Mouse (Mus musculus): ENCODE measurements around the gene Chchd1.
"Not testable (repeated sequence)": the region's sequence is repeated elsewhere in the genome, so short reads cannot be mapped to it uniquely, and the experiment has no call there.

Gene Chchd1

GRCm38 (mm10) chr14:20689009-20689408 is 13.8 kb upstream of the Chchd1 start:
- DNase-seq (ENCODE audit: low read depth) = no peak

GRCm38 (mm10) chr14:20691772-20692171 is 11.0 kb upstream of the Chchd1 start:
- DNase-seq (ENCODE audit: low read depth) = no peak

- DNase-seq (ENCODE audit: low read depth) = no peak
These were observed 9.2 kb upstream of the Chchd1 start for GRCm38 (mm10) chr14:20693589-20694101.

- DNase-seq (ENCODE audit: low read depth) = peak; percentile 53
These were observed 8.5 kb upstream of the Chchd1 start for GRCm38 (mm10) chr14:20694185-20694883.

- DNase-seq (ENCODE audit: low read depth) = peak; percentile 76
These were observed 7.7 kb upstream of the Chchd1 start, which contains the start of gene Fut11 for GRCm38 (mm10) chr14:20694884-20695760. TSS of gene Fut11 (plus strand) at chr14:20694968.

GRCm38 (mm10) chr14:20695761-20696520 is 6.9 kb upstream of the Chchd1 start:
- DNase-seq (ENCODE audit: low read depth) = no peak

GRCm38 (mm10) chr14:20696986-20697385 is 5.8 kb upstream of the Chchd1 start:
- peak; percentile 83 for DNase-seq (ENCODE audit: low read depth)

- DNase-seq (ENCODE audit: low read depth) = no peak
These were observed 4.3 kb upstream of the Chchd1 start for GRCm38 (mm10) chr14:20698515-20698914.

GRCm38 (mm10) chr14:20700362-20700761 is 2.4 kb upstream of the Chchd1 start:
- DNase-seq (ENCODE audit: low read depth) = no peak

GRCm38 (mm10) chr14:20701554-20701953 is 1.3 kb upstream of the Chchd1 start:
- no peak for DNase-seq (ENCODE audit: low read depth)

GRCm38 (mm10) chr14:20702096-20702740 is 588 bp upstream of the Chchd1 start:
- DNase-seq (ENCODE audit: low read depth) = peak; percentile 17

- not testable (repeated sequence) for DNase-seq (ENCODE audit: low read depth)
These were observed 655 bp downstream of the Chchd1 start for GRCm38 (mm10) chr14:20703461-20703860.

- peak; percentile 90 for DNase-seq (ENCODE audit: low read depth)
These were observed 4.7 kb downstream of the Chchd1 start, which contains the start of gene Zswim8 for GRCm38 (mm10) chr14:20707201-20708190. TSS of gene Zswim8 (plus strand) at chr14:20707552.

GRCm38 (mm10) chr14:20708239-20708638 is 5.4 kb downstream of the Chchd1 start:
- DNase-seq (ENCODE audit: low read depth) = peak; percentile 31

- no peak for DNase-seq (ENCODE audit: low read depth)
These were observed 11.0 kb downstream of the Chchd1 start for GRCm38 (mm10) chr14:20713832-20714231.

GRCm38 (mm10) chr14:20718443-20718842 is 15.6 kb downstream of the Chchd1 start:
- no peak for DNase-seq (ENCODE audit: low read depth)

GRCm38 (mm10) chr14:20719767-20720166 is 17.0 kb downstream of the Chchd1 start:
- no peak for DNase-seq (ENCODE audit: low read depth)

GRCm38 (mm10) chr14:20721371-20721770 is 18.6 kb downstream of the Chchd1 start:
- no peak for DNase-seq (ENCODE audit: low read depth)

- no peak for DNase-seq (ENCODE audit: low read depth)
These were observed 20.2 kb downstream of the Chchd1 start for GRCm38 (mm10) chr14:20723006-20723405.

- DNase-seq (ENCODE audit: low read depth) = peak; percentile 36
These were observed 21.2 kb downstream of the Chchd1 start for GRCm38 (mm10) chr14:20724043-20724442.

All from 416B (cell line).